Mouse (Mus musculus) embryonic facial prominence, embryonic 14.5 days (tissue): ENCODE measurements at regions not wholly inside any gene's neighbourhood (a gene's known extent, or its start where the extent isn't known, plus 50 kb on each side); places are given as distances from the start of the nearest gene placed in this dataset.

Experiments used
- ATAC-seq: fragments of 200-750 bp; cut with Nextera tagmentation; 2 replicates; pipeline ENCODE4 v1.8.0; 2017; ENCODE audit warnings: low read depth, moderate number of reproducible peaks, moderate TSS enrichment
- DNase-seq: peaks from one replicate; pipeline ENCODE4 v3.0.0-alpha.2; 2015; ENCODE audit warnings: low spot score
- H3K27ac ChIP-seq: fragments of 300-500 bp; sonication (generic); replicated peaks from 2 replicates; pipeline ENCODE4 v1.5.1; 2014; ENCODE audit warnings: low read depth, mild to moderate bottlenecking, low read length, moderate library complexity
- H3K27me3 ChIP-seq: fragments of 300-500 bp; sonication (generic); replicated peaks from 2 replicates; pipeline ENCODE4 v1.6.1; 2014; ENCODE audit warnings: low read length; ENCODE audit not compliant: control insufficient read depth, insufficient read depth
- H3K36me3 ChIP-seq: fragments of 300-500 bp; sonication (generic); 2 replicates; pipeline ENCODE4 v1.6.1; 2014; ENCODE audit warnings: low read length, mixed read lengths; ENCODE audit not compliant: control insufficient read depth, insufficient read depth
- H3K4me1 ChIP-seq: fragments of 300-500 bp; sonication (generic); 2 replicates; pipeline ENCODE4 v1.6.1; 2014; ENCODE audit warnings: antibody characterized with exemption, low read length; ENCODE audit not compliant: control insufficient read depth, insufficient read depth
- H3K4me2 ChIP-seq: fragments of 300-500 bp; sonication (generic); 2 replicates; pipeline ENCODE4 v1.6.1; 2014; ENCODE audit warnings: low read depth, mild to moderate bottlenecking, low read length, moderate library complexity, mixed read lengths
- H3K4me3 ChIP-seq: fragments of 300-500 bp; sonication (generic); 2 replicates; pipeline ENCODE4 v1.5.1; 2014; ENCODE audit warnings: low read depth, mild to moderate bottlenecking, low read length
- H3K9ac ChIP-seq: fragments of 300-500 bp; sonication (generic); 2 replicates; pipeline ENCODE4 v1.6.1; 2014; ENCODE audit warnings: low read depth, mild to moderate bottlenecking, low read length, moderate library complexity, mixed read lengths
- H3K9me3 ChIP-seq: fragments of 300-500 bp; sonication (generic); 2 replicates; pipeline ENCODE4 v1.6.1; 2016; ENCODE audit warnings: low read length; ENCODE audit not compliant: control insufficient read depth
- WGBS: fragments of 180-500 bp; shearing (Covaris S2); extraction: QIAGEN DNeasy Blood & Tissue Kit; methylation state at CpG from one replicate; pipeline ENCODE4 v1.1.7; 2014; 5-methylcytosine and 5-hydroxymethylcytosine counted together

DNA sequence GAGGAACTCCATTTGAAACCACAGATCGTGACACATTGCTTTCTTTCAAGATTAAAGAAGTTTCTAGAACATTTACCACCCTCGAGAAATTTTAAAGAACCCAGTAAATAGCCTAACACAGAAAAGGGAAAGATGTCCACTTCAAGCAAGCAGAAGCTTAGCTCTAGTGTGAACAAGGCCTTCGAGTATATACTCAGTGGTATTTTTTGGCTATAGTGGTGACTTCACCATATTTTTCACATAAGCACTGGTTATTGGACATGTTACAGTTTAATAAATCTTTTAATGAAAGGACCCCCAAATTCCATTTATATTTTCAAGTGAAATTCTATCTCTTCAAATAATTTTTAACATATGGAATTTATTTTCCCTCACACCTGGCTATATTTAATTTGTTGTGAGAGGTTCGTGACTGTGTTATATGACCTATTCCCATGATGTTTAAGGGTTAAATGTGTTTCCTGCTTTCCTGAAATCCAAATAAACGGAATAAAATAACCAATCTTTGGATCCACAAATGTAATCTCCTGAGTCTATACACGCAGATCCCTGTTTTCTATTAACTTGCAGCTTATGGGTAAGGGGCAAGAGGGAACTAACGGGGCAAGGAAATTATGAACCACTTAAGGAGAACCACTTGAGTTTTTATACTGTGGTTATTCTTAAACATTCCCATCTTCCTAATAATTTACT, 60.6 kb upstream of the Tas2r134 start:
- H3K4me2 ChIP-seq, result no peak overlapping the region
- no peak overlapping the region for H3K9ac ChIP-seq
- ATAC-seq, result no peak
- no peak overlapping the region for H3K4me3 ChIP-seq
- no peaks in the 10 kb centered on the region for H3K9me3 ChIP-seq
- no peaks in the 10 kb centered on the region for H3K36me3 ChIP-seq
- H3K27ac ChIP-seq, result no peak overlapping the region
- DNase-seq, result no peak
- H3K4me1 ChIP-seq, result peaks cover 7% of the 10 kb centered on the region; the same call in 1 of the 2 replicates
- WGBS, result 41% methylated on average over 7 of the region's 7 CpGs
- H3K27me3 ChIP-seq, result no peaks in the 10 kb centered on the region

DNA sequence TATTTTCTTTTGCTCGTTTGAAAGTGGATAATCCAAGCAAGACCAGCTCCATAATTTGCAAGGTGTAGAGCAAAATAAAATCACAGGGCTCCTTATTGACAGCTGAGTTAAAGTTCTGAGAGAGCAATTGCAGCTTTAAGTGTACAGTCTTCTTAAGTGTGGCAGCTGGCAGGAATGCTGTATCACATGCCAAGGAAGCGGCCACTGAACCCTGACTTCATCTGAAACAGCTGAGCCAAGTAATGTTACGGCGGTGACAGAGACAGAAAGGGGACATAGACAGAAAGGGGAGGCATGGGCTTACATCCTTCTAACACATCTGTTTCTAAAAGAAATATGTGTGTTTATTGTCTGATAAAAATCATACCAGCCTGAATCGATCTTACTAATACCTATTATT, 63.4 kb upstream of the Tas2r134 start:
- ATAC-seq (0 out of 2 replicates have a peak, but pooled peaks have one; percentile 30), DNase-seq (peak; percentile 51)
- H3K4me3 ChIP-seq, result no peak overlapping the region
- 50% methylated on average over 5 of the region's 5 CpGs for WGBS
- H3K27me3 ChIP-seq, result no peaks in the 10 kb centered on the region
- no peaks in the 10 kb centered on the region for H3K9me3 ChIP-seq
- H3K36me3 ChIP-seq, result no peaks in the 10 kb centered on the region
- no peak overlapping the region for H3K9ac ChIP-seq
- H3K4me2 ChIP-seq, result no peak overlapping the region
- peak overlapping the region; percentile 22; the same call in 1 of the 2 replicates for H3K27ac ChIP-seq
- H3K4me1 ChIP-seq, result peaks cover 7% of the 10 kb centered on the region; the same call in 1 of the 2 replicates

DNA sequence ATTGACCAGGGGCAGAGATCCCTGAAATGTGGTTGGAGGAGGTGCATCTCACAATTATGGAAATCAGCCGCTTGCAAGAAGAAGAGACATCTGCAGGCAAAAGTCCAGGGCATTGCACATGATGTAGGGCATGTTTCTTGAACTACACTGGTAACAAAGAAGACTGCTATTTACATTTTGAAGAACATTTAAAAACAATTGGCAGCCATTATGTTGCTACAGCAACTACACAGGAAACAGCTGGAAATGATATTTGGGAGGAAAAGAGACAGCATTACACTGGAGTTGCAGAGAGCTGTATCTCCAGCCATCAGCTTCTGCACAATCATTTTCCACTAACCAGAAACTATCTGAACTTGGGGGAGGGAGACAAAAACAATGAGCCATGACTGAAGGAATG, 64.1 kb upstream of the Tas2r134 start:
- ATAC-seq (no peak; the same call in 1 of the 2 replicates), DNase-seq (peak; percentile 80)
- H3K4me1 ChIP-seq, result peaks cover 7% of the 10 kb centered on the region; the same call in 1 of the 2 replicates

DNA sequence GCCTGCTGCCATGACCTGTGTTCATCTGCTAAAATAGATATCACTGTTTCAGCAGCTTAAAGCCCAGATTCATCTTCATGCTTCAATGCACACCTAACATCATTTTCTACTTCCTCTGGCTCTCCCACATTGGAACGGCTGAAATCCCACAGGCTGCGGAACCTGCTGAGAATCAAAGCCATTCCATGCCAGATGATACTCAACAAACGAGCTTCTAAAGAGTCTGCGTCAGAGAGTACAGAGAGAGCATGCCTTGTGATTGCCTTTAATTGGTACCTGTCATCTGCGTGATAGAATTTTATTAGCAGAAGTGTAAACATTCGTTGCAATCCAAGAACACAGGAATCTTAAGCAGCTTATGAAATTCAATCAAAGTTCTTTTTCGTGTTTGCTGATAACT, 76.4 kb upstream of the Tas2r134 start:
- no peaks in the 10 kb centered on the region for H3K4me1 ChIP-seq
- DNase-seq (peak; percentile 78), ATAC-seq (peak; percentile 77; the same call in 1 of the 2 replicates)
- H3K4me3 ChIP-seq, result no peak overlapping the region
- H3K4me2 ChIP-seq, result no peak overlapping the region
- 29% methylated on average over 7 of the region's 7 CpGs for WGBS
- H3K9me3 ChIP-seq, result no peaks in the 10 kb centered on the region
- H3K27me3 ChIP-seq, result no peaks in the 10 kb centered on the region
- no peak overlapping the region for H3K9ac ChIP-seq
- H3K36me3 ChIP-seq, result no peaks in the 10 kb centered on the region
- no peak overlapping the region for H3K27ac ChIP-seq

More for the DNA sequence above, 64.1 kb upstream of the Tas2r134 start:
- no peak overlapping the region for H3K4me2 ChIP-seq
- no peak overlapping the region for H3K9ac ChIP-seq
- no peaks in the 10 kb centered on the region for H3K36me3 ChIP-seq
- no peak overlapping the region for H3K4me3 ChIP-seq
- 41% methylated on average over 1 of the region's 1 CpGs for WGBS
- H3K9me3 ChIP-seq, result no peaks in the 10 kb centered on the region
- peak overlapping the region; percentile 22 for H3K27ac ChIP-seq
- H3K27me3 ChIP-seq, result no peaks in the 10 kb centered on the region

DNA sequence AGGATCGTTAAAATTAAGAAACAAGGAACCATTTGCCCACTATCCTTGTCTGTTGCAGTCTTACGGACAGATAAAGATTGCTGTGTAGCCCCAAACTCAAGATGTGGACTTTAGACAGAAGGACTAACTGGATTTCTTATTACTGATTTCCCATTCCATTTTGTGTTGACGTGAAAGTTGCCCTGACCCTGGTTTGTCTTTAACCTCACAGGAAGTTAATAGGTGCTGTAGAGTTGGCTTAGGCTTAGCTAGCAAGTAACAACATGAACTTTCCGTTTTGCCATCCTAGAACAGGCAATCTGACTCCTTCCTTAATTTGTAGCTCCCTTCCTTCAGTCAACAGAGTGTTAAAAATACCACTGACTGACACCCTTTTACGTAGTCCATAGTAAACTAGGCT, 78.2 kb upstream of the Tas2r134 start:
- no peak for DNase-seq
- no peak overlapping the region for H3K27ac ChIP-seq
- H3K4me3 ChIP-seq, result no peak overlapping the region
- H3K27me3 ChIP-seq, result no peaks in the 10 kb centered on the region
- no peak overlapping the region for H3K9ac ChIP-seq
- WGBS, result 85% methylated on average over 5 of the region's 5 CpGs
- no peaks in the 10 kb centered on the region for H3K9me3 ChIP-seq
- H3K4me2 ChIP-seq, result no peak overlapping the region
- H3K36me3 ChIP-seq, result no peaks in the 10 kb centered on the region
- H3K4me1 ChIP-seq, result no peaks in the 10 kb centered on the region
- no peak for ATAC-seq

DNA sequence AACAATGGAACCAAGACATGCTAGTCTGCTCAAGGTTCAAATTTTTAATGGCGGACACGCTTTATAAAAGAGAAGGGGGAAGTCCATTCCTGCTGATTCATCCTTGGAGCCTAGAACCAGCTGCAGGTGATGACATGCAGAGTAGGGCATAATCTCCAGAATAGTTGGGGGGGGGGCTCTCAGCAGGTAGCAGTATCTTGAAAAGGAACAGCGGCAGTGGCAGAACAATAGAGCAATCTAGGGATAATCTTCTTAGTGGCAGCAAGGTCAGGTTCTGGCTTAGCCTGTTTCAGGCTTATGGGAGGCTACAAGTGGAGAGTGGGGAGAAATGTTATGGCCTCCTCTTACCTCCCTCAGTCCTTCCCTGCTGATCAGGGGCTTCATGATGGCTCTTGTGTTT, 81.1 kb upstream of the Tas2r134 start:
- DNase-seq, result no peak
- ATAC-seq, result no peak
- Histone ChIP-seq H3K9ac (no peak overlapping the region), H3K4me3 (no peak overlapping the region), H3K4me1 (no peaks in the 10 kb centered on the region), H3K27me3 (no peaks in the 10 kb centered on the region), H3K27ac (no peak overlapping the region), H3K4me2 (no peak overlapping the region), H3K9me3 (no peaks in the 10 kb centered on the region), H3K36me3 (no peaks in the 10 kb centered on the region)
- WGBS, result 85% methylated on average over 3 of the region's 3 CpGs

DNA sequence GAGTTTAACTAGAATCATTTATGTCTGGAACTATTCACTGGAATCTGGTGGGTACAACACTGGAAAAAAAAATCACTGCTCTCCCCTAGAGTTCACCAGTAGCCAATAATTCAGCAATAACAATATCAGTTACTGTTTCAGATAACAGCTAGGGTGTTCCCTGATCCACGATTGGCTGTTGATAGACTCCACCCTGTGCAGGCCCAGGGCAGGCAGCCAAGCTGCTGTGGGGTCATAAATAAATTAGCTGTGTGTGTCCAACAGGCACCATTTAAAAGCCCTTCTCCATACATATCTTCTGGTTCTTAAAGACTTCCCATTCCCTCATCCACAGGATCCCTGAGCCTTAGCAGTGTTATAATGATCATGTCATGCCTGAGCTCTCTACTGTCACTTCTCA, 83.4 kb upstream of the Tas2r134 start:
- Histone ChIP-seq H3K4me2 (no peak overlapping the region), H3K4me3 (no peak overlapping the region), H3K27me3 (no peaks in the 10 kb centered on the region), H3K27ac (no peak overlapping the region), H3K9me3 (no peaks in the 10 kb centered on the region), H3K4me1 (no peaks in the 10 kb centered on the region), H3K9ac (no peak overlapping the region), H3K36me3 (no peaks in the 10 kb centered on the region)
- WGBS, result 76% methylated on average over 1 of the region's 1 CpGs
- no peak for DNase-seq
- ATAC-seq, result no peak

DNA sequence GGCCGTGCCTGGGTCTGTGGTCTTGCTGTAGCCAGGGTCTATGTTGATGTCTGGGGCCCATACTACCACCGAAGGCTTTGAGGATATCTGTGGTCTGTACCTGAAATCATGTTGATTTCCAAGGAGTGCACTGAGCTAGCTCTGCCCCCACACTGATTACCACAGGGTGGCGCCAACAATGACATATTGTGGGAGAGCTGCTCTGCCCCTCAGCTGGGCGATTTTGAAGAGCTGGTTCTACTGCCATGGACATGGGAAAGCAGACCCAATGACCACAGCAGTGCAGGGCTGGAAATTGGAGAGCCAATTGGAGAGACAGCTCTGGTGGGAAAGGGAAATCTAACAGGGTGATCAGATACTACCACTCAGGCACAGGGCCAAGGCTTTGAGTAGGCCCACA, 85.0 kb upstream of the Tas2r134 start:
- no peak for ATAC-seq
- no peak for DNase-seq
- 86% methylated on average over 4 of the region's 4 CpGs for WGBS
- H3K36me3 ChIP-seq, result no peaks in the 10 kb centered on the region
- no peak overlapping the region for H3K4me2 ChIP-seq
- no peaks in the 10 kb centered on the region for H3K4me1 ChIP-seq
- no peak overlapping the region for H3K4me3 ChIP-seq
- no peak overlapping the region for H3K9ac ChIP-seq
- no peaks in the 10 kb centered on the region for H3K9me3 ChIP-seq
- no peaks in the 10 kb centered on the region for H3K27me3 ChIP-seq
- H3K27ac ChIP-seq, result no peak overlapping the region
